Mouse (Mus musculus): ENCODE measurements at regions not wholly inside any gene's neighbourhood (a gene's known extent, or its start where the extent isn't known, plus 50 kb on each side); places are given as distances from the start of the nearest gene placed in this dataset.

GRCm38 (mm10) chr2:168352626-168353025, 71.1 kb upstream of the Kcng1 start:
- DNase-seq (ENCODE audit: low spot score) = no peak
- WGBS = 78% methylated on average over 5 of the region's 5 CpGs
- Histone ChIP-seq H3K4me2 (ENCODE audit: low read depth, low read length, severe bottlenecking) (no peak overlapping the region), H3K27ac (ENCODE audit: low read depth, low read length) (no peak overlapping the region), H3K9ac (ENCODE audit: low read length) (no peak overlapping the region), H3K36me3 (ENCODE audit: control insufficient read depth, insufficient read depth, low read length) (no peaks in the 10 kb centered on the region), H3K4me1 (replicated peaks; ENCODE audit: control insufficient read depth, insufficient read depth, low read length) (no peaks in the 10 kb centered on the region), H3K27me3 (ENCODE audit: control insufficient read depth, insufficient read depth, low read length) (no peaks in the 10 kb centered on the region), H3K9me3 (ENCODE audit: control insufficient read depth, low read length) (no peaks in the 10 kb centered on the region), H3K4me3 (ENCODE audit: low read depth, low read length) (no peak overlapping the region)
- no peak for ATAC-seq (replicated peaks; ENCODE audit: low FRiP score)

GRCm38 (mm10) chr2:168352194-168352593, 70.7 kb upstream of the Kcng1 start:
- no peaks in the 10 kb centered on the region for H3K36me3 ChIP-seq (ENCODE audit: control insufficient read depth, insufficient read depth, low read length)
- no peaks in the 10 kb centered on the region; the same call in 1 of the 2 replicates for H3K27me3 ChIP-seq (ENCODE audit: control insufficient read depth, insufficient read depth, low read length)
- ATAC-seq (replicated peaks; ENCODE audit: low FRiP score) (no peak), DNase-seq (ENCODE audit: low spot score) (no peak)
- 76% methylated on average over 3 of the region's 3 CpGs for WGBS
- no peaks in the 10 kb centered on the region for H3K4me1 ChIP-seq (replicated peaks; ENCODE audit: control insufficient read depth, insufficient read depth, low read length)
- H3K9ac ChIP-seq (ENCODE audit: low read length) = no peak overlapping the region
- H3K4me2 ChIP-seq (ENCODE audit: low read depth, low read length, severe bottlenecking) = no peak overlapping the region
- no peak overlapping the region for H3K4me3 ChIP-seq (ENCODE audit: low read depth, low read length)
- no peak overlapping the region for H3K27ac ChIP-seq (ENCODE audit: low read depth, low read length)
- no peaks in the 10 kb centered on the region for H3K9me3 ChIP-seq (ENCODE audit: control insufficient read depth, low read length)

GRCm38 (mm10) chr2:168345384-168345783, 63.8 kb upstream of the Kcng1 start:
- no peak for ATAC-seq (replicated peaks; ENCODE audit: low FRiP score)
- H3K9me3 ChIP-seq (ENCODE audit: control insufficient read depth, low read length) = no peaks in the 10 kb centered on the region
- H3K27ac ChIP-seq (ENCODE audit: low read depth, low read length) = no peak overlapping the region
- 0 out of 2 replicates have a peak, but pooled peaks cover 2% of the 10 kb centered on the region for H3K4me1 ChIP-seq (replicated peaks; ENCODE audit: control insufficient read depth, insufficient read depth, low read length)
- WGBS = 92% methylated on average over 5 of the region's 5 CpGs
- no peak for DNase-seq (ENCODE audit: low spot score)
- peaks cover 16% of the 10 kb centered on the region for H3K27me3 ChIP-seq (ENCODE audit: control insufficient read depth, insufficient read depth, low read length)
- no peak overlapping the region for H3K4me2 ChIP-seq (ENCODE audit: low read depth, low read length, severe bottlenecking)
- H3K36me3 ChIP-seq (ENCODE audit: control insufficient read depth, insufficient read depth, low read length) = no peaks in the 10 kb centered on the region
- no peak overlapping the region for H3K9ac ChIP-seq (ENCODE audit: low read length)
- no peak overlapping the region for H3K4me3 ChIP-seq (ENCODE audit: low read depth, low read length)

GRCm38 (mm10) chr2:168343705-168344104, 62.2 kb upstream of the Kcng1 start:
- Histone ChIP-seq H3K27me3 (ENCODE audit: control insufficient read depth, insufficient read depth, low read length) (peaks cover 18% of the 10 kb centered on the region), H3K4me2 (ENCODE audit: low read depth, low read length, severe bottlenecking) (no peak overlapping the region), H3K9me3 (ENCODE audit: control insufficient read depth, low read length) (no peaks in the 10 kb centered on the region), H3K4me3 (ENCODE audit: low read depth, low read length) (no peak overlapping the region), H3K36me3 (ENCODE audit: control insufficient read depth, insufficient read depth, low read length) (no peaks in the 10 kb centered on the region), H3K27ac (ENCODE audit: low read depth, low read length) (peak overlapping the region; percentile 63; the same call in 1 of the 2 replicates), H3K4me1 (replicated peaks; ENCODE audit: control insufficient read depth, insufficient read depth, low read length) (0 out of 2 replicates have a peak, but pooled peaks cover 2% of the 10 kb centered on the region), H3K9ac (ENCODE audit: low read length) (no peak overlapping the region)
- WGBS = 15% methylated on average over 7 of the region's 7 CpGs
- DNase-seq (ENCODE audit: low spot score) (peak; percentile 73), ATAC-seq (replicated peaks; ENCODE audit: low FRiP score) (peak; percentile 92)

GRCm38 (mm10) chr2:168338819-168339218, 57.3 kb upstream of the Kcng1 start:
- no peak for ATAC-seq (replicated peaks; ENCODE audit: low FRiP score)
- H3K9me3 ChIP-seq (ENCODE audit: control insufficient read depth, low read length) = no peaks in the 10 kb centered on the region
- no peaks in the 10 kb centered on the region; the same call in 1 of the 2 replicates for H3K4me1 ChIP-seq (replicated peaks; ENCODE audit: control insufficient read depth, insufficient read depth, low read length)
- no peaks in the 10 kb centered on the region for H3K36me3 ChIP-seq (ENCODE audit: control insufficient read depth, insufficient read depth, low read length)
- H3K9ac ChIP-seq (ENCODE audit: low read length) = no peak overlapping the region
- DNase-seq (ENCODE audit: low spot score) = no peak
- WGBS = 59% methylated on average over 6 of the region's 6 CpGs
- peaks cover 12% of the 10 kb centered on the region for H3K27me3 ChIP-seq (ENCODE audit: control insufficient read depth, insufficient read depth, low read length)
- no peak overlapping the region for H3K4me3 ChIP-seq (ENCODE audit: low read depth, low read length)
- no peak overlapping the region for H3K27ac ChIP-seq (ENCODE audit: low read depth, low read length)
- H3K4me2 ChIP-seq (ENCODE audit: low read depth, low read length, severe bottlenecking) = no peak overlapping the region

- Histone ChIP-seq H3K4me1 (replicated peaks; ENCODE audit: control insufficient read depth, insufficient read depth, low read length) (peaks cover 3% of the 10 kb centered on the region; the same call in 1 of the 2 replicates), H3K4me2 (ENCODE audit: low read depth, low read length, severe bottlenecking) (no peak overlapping the region), H3K36me3 (ENCODE audit: control insufficient read depth, insufficient read depth, low read length) (no peaks in the 10 kb centered on the region), H3K27me3 (ENCODE audit: control insufficient read depth, insufficient read depth, low read length) (peaks cover 12% of the 10 kb centered on the region), H3K9ac (ENCODE audit: low read length) (no peak overlapping the region), H3K9me3 (ENCODE audit: control insufficient read depth, low read length) (no peaks in the 10 kb centered on the region), H3K4me3 (ENCODE audit: low read depth, low read length) (no peak overlapping the region), H3K27ac (ENCODE audit: low read depth, low read length) (no peak overlapping the region)
- WGBS = 60% methylated on average over 4 of the region's 4 CpGs
- DNase-seq (ENCODE audit: low spot score) (no peak), ATAC-seq (replicated peaks; ENCODE audit: low FRiP score) (no peak)
Measured at GRCm38 (mm10) chr2:168338382-168338781, 56.8 kb upstream of the Kcng1 start.

GRCm38 (mm10) chr2:168337611-168338010, 56.1 kb upstream of the Kcng1 start:
- Histone ChIP-seq H3K36me3 (ENCODE audit: control insufficient read depth, insufficient read depth, low read length) (no peaks in the 10 kb centered on the region), H3K9me3 (ENCODE audit: control insufficient read depth, low read length) (no peaks in the 10 kb centered on the region), H3K27ac (ENCODE audit: low read depth, low read length) (no peak overlapping the region), H3K4me2 (ENCODE audit: low read depth, low read length, severe bottlenecking) (no peak overlapping the region), H3K27me3 (ENCODE audit: control insufficient read depth, insufficient read depth, low read length) (peaks cover 11% of the 10 kb centered on the region), H3K4me1 (replicated peaks; ENCODE audit: control insufficient read depth, insufficient read depth, low read length) (peaks cover 3% of the 10 kb centered on the region; the same call in 1 of the 2 replicates), H3K4me3 (ENCODE audit: low read depth, low read length) (no peak overlapping the region), H3K9ac (ENCODE audit: low read length) (no peak overlapping the region)
- no peak for ATAC-seq (replicated peaks; ENCODE audit: low FRiP score)
- 77% methylated on average over 3 of the region's 3 CpGs for WGBS
- DNase-seq (ENCODE audit: low spot score) = no peak

- Histone ChIP-seq H3K4me2 (ENCODE audit: low read depth, low read length, severe bottlenecking) (no peak overlapping the region), H3K27ac (ENCODE audit: low read depth, low read length) (no peak overlapping the region), H3K27me3 (ENCODE audit: control insufficient read depth, insufficient read depth, low read length) (peaks cover 3% of the 10 kb centered on the region; the same call in 1 of the 2 replicates), H3K4me1 (replicated peaks; ENCODE audit: control insufficient read depth, insufficient read depth, low read length) (peaks cover 3% of the 10 kb centered on the region; the same call in 1 of the 2 replicates), H3K9ac (ENCODE audit: low read length) (no peak overlapping the region), H3K4me3 (ENCODE audit: low read depth, low read length) (no peak overlapping the region), H3K9me3 (ENCODE audit: control insufficient read depth, low read length) (no peaks in the 10 kb centered on the region), H3K36me3 (ENCODE audit: control insufficient read depth, insufficient read depth, low read length) (no peaks in the 10 kb centered on the region)
- 90% methylated on average over 11 of the region's 11 CpGs for WGBS
- ATAC-seq (replicated peaks; ENCODE audit: low FRiP score) (no peak), DNase-seq (ENCODE audit: low spot score) (no peak)
Measured at GRCm38 (mm10) chr2:168335739-168336385, 54.3 kb upstream of the Kcng1 start.

GRCm38 (mm10) chr2:168334241-168334588, 52.7 kb upstream of the Kcng1 start:
- no peak overlapping the region for H3K4me2 ChIP-seq (ENCODE audit: low read depth, low read length, severe bottlenecking)
- no peak overlapping the region for H3K4me3 ChIP-seq (ENCODE audit: low read depth, low read length)
- ATAC-seq (replicated peaks; ENCODE audit: low FRiP score) (no peak), DNase-seq (ENCODE audit: low spot score) (no peak)
- no peak overlapping the region for H3K9ac ChIP-seq (ENCODE audit: low read length)
- H3K27ac ChIP-seq (ENCODE audit: low read depth, low read length) = no peak overlapping the region
- H3K4me1 ChIP-seq (replicated peaks; ENCODE audit: control insufficient read depth, insufficient read depth, low read length) = peaks cover 3% of the 10 kb centered on the region; the same call in 1 of the 2 replicates
- no peaks in the 10 kb centered on the region for H3K36me3 ChIP-seq (ENCODE audit: control insufficient read depth, insufficient read depth, low read length)
- no peaks in the 10 kb centered on the region for H3K27me3 ChIP-seq (ENCODE audit: control insufficient read depth, insufficient read depth, low read length)
- WGBS = 46% methylated on average over 9 of the region's 9 CpGs
- H3K9me3 ChIP-seq (ENCODE audit: control insufficient read depth, low read length) = no peaks in the 10 kb centered on the region

Data from forebrain, embryonic 11.5 days (tissue).